Mouse (Mus musculus) neural tube, embryonic 13.5 days (tissue): ENCODE measurements around the gene Scgb3a1. TPM values are rescaled to one million over a fixed set of nuclear protein-coding genes. Genes with fewer than 3 reads are reported as not detected.
A peak's percentile ranks its signal among the peaks of the same experiment; 100 is the strongest.

Experiments used
- ATAC-seq: fragments of 200-750 bp; cut with Nextera tagmentation; 2 replicates; pipeline ENCODE4 v1.8.0; 2017; ENCODE audit warnings: low read depth, mild to moderate bottlenecking, moderate TSS enrichment, moderate library complexity
- H3K27ac ChIP-seq: fragments of 300-500 bp; sonication (generic); replicated peaks from 2 replicates; pipeline ENCODE4 v1.5.1; 2015; ENCODE audit warnings: moderate library complexity, mild to moderate bottlenecking, inconsistent platforms
- H3K27me3 ChIP-seq: fragments of 300-500 bp; sonication (generic); 2 replicates; pipeline ENCODE4 v1.6.1; 2015; ENCODE audit warnings: mild to moderate bottlenecking, inconsistent platforms
- H3K36me3 ChIP-seq: fragments of 300-500 bp; sonication (generic); 2 replicates; pipeline ENCODE4 v1.6.1; 2015; ENCODE audit warnings: mild to moderate bottlenecking, inconsistent platforms
- H3K4me1 ChIP-seq: fragments of 300-500 bp; sonication (generic); replicated peaks from 2 replicates; pipeline ENCODE4 v1.6.1; 2015; ENCODE audit warnings: inconsistent platforms
- H3K4me2 ChIP-seq: fragments of 300-500 bp; sonication (generic); 2 replicates; pipeline ENCODE4 v1.6.1; 2015; ENCODE audit warnings: inconsistent platforms, mild to moderate bottlenecking, moderate library complexity
- H3K4me3 ChIP-seq: fragments of 300-500 bp; sonication (generic); 2 replicates; pipeline ENCODE4 v1.5.1; 2015; ENCODE audit warnings: mild to moderate bottlenecking, inconsistent platforms
- H3K9ac ChIP-seq: fragments of 300-500 bp; sonication (generic); 2 replicates; pipeline ENCODE4 v1.6.1; 2015; ENCODE audit warnings: moderate library complexity, mild to moderate bottlenecking, inconsistent platforms
- H3K9me3 ChIP-seq: fragments of 300-500 bp; sonication (generic); 2 replicates; pipeline ENCODE4 v1.6.1; 2016; ENCODE audit warnings: inconsistent platforms
- whole genome bisulfite sequencing: fragments of 180-500 bp; shearing (Covaris S2); methylation state at CpG from one replicate; pipeline ENCODE4 v1.1.7; 2015; 5-methylcytosine and 5-hydroxymethylcytosine counted together
- polyA plus RNA-seq: library from polyadenylated mRNA; unstranded; fragments of >200 nt; fragmentation: Nextera tagmentation; extraction: Ambion mirVana; gene quantifications from 2 replicates; pipeline ENCODE4 v1.2.1, GENCODE M21; 2015

Scgb3a1 gene
- polyA plus RNA-seq, 1 experiment from 2014 or later, result not detected

DNA sequence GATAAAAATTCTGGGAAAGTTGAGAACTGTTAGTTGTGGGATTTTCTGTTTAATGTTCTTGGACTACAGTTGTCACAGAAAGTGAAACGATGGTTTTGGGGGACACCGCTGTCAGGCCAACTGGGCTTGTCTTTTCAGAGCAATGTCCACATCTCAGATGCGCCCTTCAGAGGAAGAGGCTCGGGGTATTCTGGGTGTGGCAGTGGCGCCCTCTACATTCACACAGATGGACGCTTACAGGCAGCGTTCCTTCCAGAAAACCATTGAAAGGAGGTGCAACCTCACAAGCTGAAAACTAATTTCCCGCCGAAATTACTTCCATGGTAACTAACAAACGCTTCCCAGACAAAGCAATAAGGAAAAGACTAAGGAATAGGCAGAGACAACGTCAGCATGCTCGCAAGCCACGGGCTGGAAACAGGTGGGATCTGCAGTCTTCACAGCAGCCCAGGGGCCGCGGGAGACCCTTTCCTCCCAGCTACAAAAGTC lies 1.1 kb upstream of the Scgb3a1 start:
- H3K9ac ChIP-seq, result no peak overlapping the region
- no peaks in the 10 kb centered on the region for H3K4me1 ChIP-seq
- no peaks in the 10 kb centered on the region for H3K27me3 ChIP-seq
- WGBS, result 59% methylated on average over 15 of the region's 15 CpGs
- H3K4me2 ChIP-seq, result no peak overlapping the region
- H3K4me3 ChIP-seq, result no peak overlapping the region
- ATAC-seq, result no peak
- H3K36me3 ChIP-seq, result no peaks in the 10 kb centered on the region
- no peaks in the 10 kb centered on the region for H3K9me3 ChIP-seq
- no peak overlapping the region for H3K27ac ChIP-seq

GRCm38 (mm10) chr11:49664262-49665140 lies 1.1 kb downstream of the Scgb3a1 start:
- Histone ChIP-seq H3K4me2 (no peak overlapping the region), H3K4me3 (no peak overlapping the region), H3K36me3 (peaks cover 13% of the 10 kb centered on the region), H3K27me3 (no peaks in the 10 kb centered on the region), H3K4me1 (no peaks in the 10 kb centered on the region), H3K9ac (no peak overlapping the region), H3K27ac (no peak overlapping the region), H3K9me3 (no peaks in the 10 kb centered on the region)
- 85% methylated on average over 12 of the region's 12 CpGs for WGBS
- 0 out of 2 replicates have a peak, but pooled peaks have one; percentile 10 for ATAC-seq

DNA sequence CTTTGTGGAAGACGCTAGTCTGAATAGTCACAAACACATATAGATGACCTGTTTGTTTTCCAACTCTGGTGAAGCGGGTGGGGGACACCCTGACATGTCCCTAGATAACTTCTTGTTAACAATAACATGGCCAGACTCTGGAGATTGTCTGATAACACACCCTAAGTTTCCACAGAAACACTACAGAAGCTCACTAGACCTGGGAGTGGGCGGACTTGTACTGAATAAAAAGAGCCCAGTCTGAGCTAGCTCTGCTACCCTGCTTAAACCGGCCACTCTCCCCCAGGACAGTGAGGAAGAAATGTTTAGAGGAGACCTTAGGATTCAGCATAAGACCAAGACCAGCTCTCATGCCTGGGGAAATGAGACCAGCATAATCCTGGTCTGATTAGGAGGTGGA lies 2.1 kb downstream of the Scgb3a1 start:
- ATAC-seq, result no peak
- Histone ChIP-seq H3K27me3 (no peaks in the 10 kb centered on the region), H3K4me2 (no peak overlapping the region), H3K9me3 (no peaks in the 10 kb centered on the region), H3K36me3 (peaks cover 18% of the 10 kb centered on the region), H3K9ac (no peak overlapping the region), H3K27ac (no peak overlapping the region), H3K4me3 (no peak overlapping the region), H3K4me1 (no peaks in the 10 kb centered on the region)
- WGBS, result 85% methylated on average over 4 of the region's 4 CpGs

DNA sequence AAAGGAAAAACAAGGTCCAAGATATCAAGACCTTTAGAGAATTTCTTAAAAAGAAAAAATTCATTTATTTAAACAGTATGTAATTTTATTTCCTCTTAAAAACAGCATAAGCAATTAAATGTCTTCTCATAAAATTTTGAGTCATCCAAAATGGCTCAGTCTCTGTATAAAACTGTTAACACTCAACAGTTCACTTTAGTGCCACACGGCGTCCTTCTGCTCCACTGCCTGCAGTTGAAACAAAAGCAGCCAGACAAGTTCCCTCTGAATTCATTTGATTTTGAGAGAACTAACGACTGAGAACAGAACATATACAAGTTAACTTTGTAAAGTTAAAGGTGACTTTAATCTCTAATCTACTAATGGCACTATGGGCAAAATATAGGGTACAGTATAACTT lies 10.0 kb downstream of the Scgb3a1 start:
- H3K27ac ChIP-seq, result no peak overlapping the region
- no peak overlapping the region for H3K4me3 ChIP-seq
- H3K4me1 ChIP-seq, result no peaks in the 10 kb centered on the region
- ATAC-seq, result no peak
- H3K36me3 ChIP-seq, result peaks cover 63% of the 10 kb centered on the region
- H3K27me3 ChIP-seq, result no peaks in the 10 kb centered on the region
- WGBS, result 78% methylated on average over 3 of the region's 3 CpGs
- no peaks in the 10 kb centered on the region for H3K9me3 ChIP-seq
- no peak overlapping the region for H3K4me2 ChIP-seq
- H3K9ac ChIP-seq, result no peak overlapping the region

DNA sequence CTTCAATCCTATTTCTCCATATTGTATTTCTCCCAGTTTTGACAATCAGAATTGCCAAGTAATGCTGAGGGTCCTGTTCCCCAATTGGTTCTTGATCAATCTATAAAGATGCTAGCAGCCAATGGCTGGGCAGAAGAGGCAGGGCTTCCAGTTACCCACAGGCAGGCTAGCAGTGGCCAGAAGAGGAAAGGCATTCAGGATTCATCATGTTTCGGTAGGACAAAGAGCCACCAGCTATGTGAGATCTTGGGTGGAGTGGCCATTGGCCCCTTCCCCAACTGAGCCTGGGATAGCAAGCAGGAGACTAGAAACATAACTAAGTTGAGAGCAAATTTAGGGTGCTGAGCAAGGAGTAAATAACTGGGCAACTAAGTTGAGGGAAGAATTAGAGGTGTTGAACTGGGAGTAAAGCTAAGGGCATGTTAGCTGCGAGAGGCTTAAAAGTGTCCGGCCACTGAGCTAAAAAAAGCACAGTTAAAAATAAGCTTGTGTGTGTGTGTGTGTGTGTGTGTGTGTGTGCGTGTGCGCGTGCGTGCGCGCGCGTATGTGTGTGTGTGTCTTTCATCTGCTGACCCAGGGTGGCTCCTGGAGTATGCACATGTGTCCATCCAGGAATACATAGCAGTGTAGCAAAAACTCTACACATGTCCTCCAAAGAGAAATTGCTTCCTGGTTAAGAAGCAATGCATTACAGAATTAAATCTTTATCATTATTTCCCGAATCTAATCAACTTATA lies 21.0 kb downstream of the Scgb3a1 start:
- WGBS, result 92% methylated on average over 12 of the region's 12 CpGs
- H3K27me3 ChIP-seq, result no peaks in the 10 kb centered on the region
- peaks cover 81% of the 10 kb centered on the region for H3K36me3 ChIP-seq

GRCm38 (mm10) chr11:49695013-49695412 lies 31.6 kb downstream of the Scgb3a1 start:
- no peak for ATAC-seq
- Histone ChIP-seq H3K4me1 (peaks cover 4% of the 10 kb centered on the region; the same call in 1 of the 2 replicates), H3K27ac (no peak overlapping the region), H3K9me3 (no peaks in the 10 kb centered on the region), H3K4me2 (no peak overlapping the region), H3K9ac (no peak overlapping the region), H3K27me3 (no peaks in the 10 kb centered on the region), H3K36me3 (peaks cover 26% of the 10 kb centered on the region), H3K4me3 (no peak overlapping the region)
- WGBS, result 92% methylated on average over 3 of the region's 3 CpGs

More for the DNA sequence above, 21.0 kb downstream of the Scgb3a1 start:
- Histone ChIP-seq H3K27ac (no peak overlapping the region), H3K4me1 (no peaks in the 10 kb centered on the region), H3K9ac (no peak overlapping the region), H3K9me3 (no peaks in the 10 kb centered on the region), H3K4me2 (no peak overlapping the region), H3K4me3 (no peak overlapping the region)
- no peak for ATAC-seq

GRCm38 (mm10) chr11:49695695-49696094 lies 32.3 kb downstream of the Scgb3a1 start:
- Histone ChIP-seq H3K9me3 (no peaks in the 10 kb centered on the region), H3K27me3 (no peaks in the 10 kb centered on the region), H3K4me3 (no peak overlapping the region), H3K4me2 (no peak overlapping the region), H3K27ac (no peak overlapping the region), H3K9ac (no peak overlapping the region), H3K4me1 (peaks cover 4% of the 10 kb centered on the region; the same call in 1 of the 2 replicates), H3K36me3 (peaks cover 26% of the 10 kb centered on the region)
- no peak for ATAC-seq
- 90% methylated on average over 2 of the region's 2 CpGs for WGBS

GRCm38 (mm10) chr11:49696472-49696871 lies 33.1 kb downstream of the Scgb3a1 start:
- 94% methylated on average over 2 of the region's 2 CpGs for WGBS
- ATAC-seq, result no peak

DNA sequence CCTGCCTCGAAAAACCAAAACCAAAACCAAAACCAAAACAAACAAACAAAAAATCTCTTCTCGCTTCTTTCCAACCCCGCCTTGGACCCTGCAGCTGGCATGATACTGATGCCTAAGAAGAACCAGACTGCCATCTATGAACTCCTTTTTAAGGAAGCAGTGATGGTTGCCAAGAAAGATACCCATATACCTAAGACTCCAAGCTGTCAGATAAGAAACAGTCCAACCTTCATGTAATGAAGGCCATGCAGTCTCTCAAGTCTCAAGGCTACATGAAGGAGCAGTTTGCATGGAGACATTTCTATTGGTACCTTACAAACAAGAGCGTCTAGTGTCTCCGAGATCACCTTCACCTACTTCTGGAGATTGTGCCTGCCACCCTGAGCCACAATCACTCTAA lies 34.4 kb downstream of the Scgb3a1 start:
- Histone ChIP-seq H3K4me2 (no peak overlapping the region), H3K4me1 (peaks cover 4% of the 10 kb centered on the region; the same call in 1 of the 2 replicates), H3K9ac (no peak overlapping the region), H3K36me3 (peaks cover 42% of the 10 kb centered on the region), H3K27ac (no peak overlapping the region), H3K9me3 (no peaks in the 10 kb centered on the region), H3K27me3 (no peaks in the 10 kb centered on the region), H3K4me3 (no peak overlapping the region)
- no peak for ATAC-seq
- WGBS, result 92% methylated on average over 5 of the region's 5 CpGs

More at GRCm38 (mm10) chr11:49696472-49696871, 33.1 kb downstream of the Scgb3a1 start:
- no peaks in the 10 kb centered on the region for H3K9me3 ChIP-seq
- H3K9ac ChIP-seq, result no peak overlapping the region
- no peak overlapping the region for H3K4me2 ChIP-seq
- peaks cover 31% of the 10 kb centered on the region for H3K36me3 ChIP-seq
- H3K4me1 ChIP-seq, result peaks cover 4% of the 10 kb centered on the region; the same call in 1 of the 2 replicates
- H3K27me3 ChIP-seq, result no peaks in the 10 kb centered on the region
- no peak overlapping the region for H3K27ac ChIP-seq
- H3K4me3 ChIP-seq, result no peak overlapping the region

DNA sequence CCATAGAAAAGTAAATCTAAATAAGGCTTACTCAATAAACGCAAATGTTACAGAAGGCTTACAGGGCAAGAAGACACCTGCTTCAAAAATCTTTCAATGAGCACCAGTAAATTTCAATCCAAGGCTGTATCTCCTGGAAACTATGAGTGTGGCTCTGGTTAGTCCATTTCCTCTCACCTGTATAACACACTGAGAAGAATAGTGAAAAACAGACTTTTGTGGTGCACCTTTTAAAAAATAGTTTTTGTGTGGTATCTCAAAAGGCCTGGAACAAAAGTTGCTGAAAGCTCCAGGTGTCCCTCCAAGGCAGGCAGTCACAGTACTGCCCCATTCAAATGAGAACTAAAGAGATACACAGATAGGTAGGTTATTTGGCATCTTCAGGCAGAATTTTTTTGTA lies 35.7 kb downstream of the Scgb3a1 start:
- no peaks in the 10 kb centered on the region for H3K27me3 ChIP-seq
- H3K9ac ChIP-seq, result no peak overlapping the region
- H3K4me1 ChIP-seq, result peaks cover 4% of the 10 kb centered on the region; the same call in 1 of the 2 replicates
- H3K9me3 ChIP-seq, result no peaks in the 10 kb centered on the region
- 100% methylated on average over 1 of the region's 1 CpGs for WGBS
- no peak for ATAC-seq
- H3K4me2 ChIP-seq, result no peak overlapping the region
- H3K4me3 ChIP-seq, result no peak overlapping the region
- peaks cover 41% of the 10 kb centered on the region for H3K36me3 ChIP-seq
- H3K27ac ChIP-seq, result no peak overlapping the region

DNA sequence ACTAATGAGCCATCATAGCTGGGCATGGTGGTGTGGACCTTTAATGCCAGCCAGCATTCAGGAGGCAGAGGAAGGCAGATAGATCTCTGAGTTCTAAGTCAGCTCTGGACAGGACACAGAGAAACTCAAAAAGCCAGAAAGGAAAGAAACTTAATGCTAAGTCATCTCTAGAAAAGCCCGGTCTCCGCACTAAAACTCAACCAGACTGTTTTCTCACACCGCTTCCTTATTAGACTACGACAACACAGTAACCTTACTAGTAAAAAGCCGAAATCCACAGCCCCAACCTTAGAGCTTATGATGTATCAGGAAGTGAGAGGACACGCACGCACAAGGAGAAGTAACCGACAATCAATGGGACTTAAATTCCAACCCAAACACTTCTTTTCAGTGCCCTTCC lies 38.6 kb downstream of the Scgb3a1 start:
- no peak overlapping the region for H3K27ac ChIP-seq
- no peaks in the 10 kb centered on the region for H3K9me3 ChIP-seq
- 98% methylated on average over 8 of the region's 8 CpGs for WGBS
- no peak for ATAC-seq
- no peaks in the 10 kb centered on the region for H3K4me1 ChIP-seq
- no peak overlapping the region for H3K4me3 ChIP-seq
- H3K9ac ChIP-seq, result no peak overlapping the region
- peaks cover 69% of the 10 kb centered on the region for H3K36me3 ChIP-seq
- no peaks in the 10 kb centered on the region for H3K27me3 ChIP-seq
- no peak overlapping the region for H3K4me2 ChIP-seq

GRCm38 (mm10) chr11:49704804-49705203 lies 41.4 kb downstream of the Scgb3a1 start:
- Histone ChIP-seq H3K4me3 (no peak overlapping the region), H3K36me3 (peaks cover 50% of the 10 kb centered on the region), H3K9ac (no peak overlapping the region), H3K9me3 (no peaks in the 10 kb centered on the region), H3K4me2 (no peak overlapping the region), H3K27ac (no peak overlapping the region), H3K4me1 (peaks cover 14% of the 10 kb centered on the region), H3K27me3 (no peaks in the 10 kb centered on the region)
- 89% methylated on average over 8 of the region's 8 CpGs for WGBS
- no peak for ATAC-seq
